Mouse (Mus musculus): Measurements from ENCODE around the gene Ripply3. TPM values are rescaled to one million over a fixed set of nuclear protein-coding genes. Genes with fewer than 3 reads are reported as not detected.

The Ripply3 gene
- polyA plus RNA-seq, 1 experiment from 2014 or later = 23.9 TPM

GRCm38 (mm10) chr16:94349588-94350286, 21.5 kb downstream of the Ripply3 start:
- no peaks in the 10 kb centered on the region for H3K4me1 ChIP-seq (ENCODE audit: insufficient read depth)
- H3K27ac ChIP-seq (ENCODE audit: low read depth) = no peak overlapping the region
- DNase-seq (no peak), ATAC-seq (ENCODE audit: insufficient read depth) (no peak)
- TF ChIP-seq CTCF (IDR thresholded peaks at IDR 0.05; ENCODE audit: low read depth) = no peak
- no peak overlapping the region for H3K4me2 ChIP-seq
- H3K9me3 ChIP-seq (ENCODE audit: low read depth, low read length) = no peaks in the 10 kb centered on the region
- WGBS = 62% methylated on average over 11 of the region's 11 CpGs
- no peak overlapping the region for H3K9ac ChIP-seq
- H3K4me3 ChIP-seq (ENCODE audit: low read depth, low read length) = no peak overlapping the region
- H3K36me3 ChIP-seq (ENCODE audit: insufficient read depth) = no peaks in the 10 kb centered on the region
- H3K27me3 ChIP-seq (ENCODE audit: insufficient read depth, low read length) = no peaks in the 10 kb centered on the region

DNA sequence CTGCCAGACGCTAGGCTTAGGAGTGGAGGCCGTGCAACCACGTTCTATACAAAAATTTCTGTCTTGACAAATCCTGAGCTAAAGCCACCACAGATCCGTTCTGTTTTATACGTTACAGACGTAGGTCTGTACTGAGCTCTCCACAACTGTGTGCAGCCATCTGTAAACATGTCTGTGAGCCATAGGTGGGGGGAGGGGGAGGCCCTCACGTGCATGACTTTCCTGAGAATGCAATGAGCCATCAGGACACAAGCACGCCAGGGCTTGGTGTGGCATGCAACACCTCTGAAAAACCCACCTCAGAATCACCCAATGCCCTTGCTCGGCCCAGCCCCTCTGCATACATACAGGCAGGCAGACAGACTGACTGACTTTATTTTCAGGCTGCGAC, 22.1 kb downstream of the Ripply3 start:
- ATAC-seq (ENCODE audit: insufficient read depth) = no peak
- WGBS = 55% methylated on average over 10 of the region's 10 CpGs

GRCm38 (mm10) chr16:94354450-94354849, 26.2 kb downstream of the Ripply3 start:
- peak; percentile 60 for DNase-seq
- no peak for TF ChIP-seq CTCF (IDR thresholded peaks at IDR 0.05; ENCODE audit: low read depth)
- Histone ChIP-seq H3K36me3 (ENCODE audit: insufficient read depth) (no peaks in the 10 kb centered on the region), H3K9me3 (ENCODE audit: low read depth, low read length) (no peaks in the 10 kb centered on the region), H3K4me1 (ENCODE audit: insufficient read depth) (no peaks in the 10 kb centered on the region), H3K4me3 (ENCODE audit: low read depth, low read length) (no peak overlapping the region), H3K9ac (no peak overlapping the region), H3K27me3 (ENCODE audit: insufficient read depth, low read length) (no peaks in the 10 kb centered on the region), H3K27ac (ENCODE audit: low read depth) (no peak overlapping the region), H3K4me2 (0 out of 2 replicates have a peak overlapping the region, but pooled peaks have one; percentile 20)
- ATAC-seq (ENCODE audit: insufficient read depth) = peak; percentile 77
- 18% methylated on average over 9 of the region's 9 CpGs for WGBS

More for the DNA sequence above, 22.1 kb downstream of the Ripply3 start:
- H3K4me1 ChIP-seq (ENCODE audit: insufficient read depth) = no peaks in the 10 kb centered on the region
- no peak overlapping the region for H3K4me3 ChIP-seq (ENCODE audit: low read depth, low read length)
- H3K27ac ChIP-seq (ENCODE audit: low read depth) = no peak overlapping the region
- H3K36me3 ChIP-seq (ENCODE audit: insufficient read depth) = no peaks in the 10 kb centered on the region
- H3K4me2 ChIP-seq = no peak overlapping the region
- no peak overlapping the region for H3K9ac ChIP-seq
- no peaks in the 10 kb centered on the region for H3K9me3 ChIP-seq (ENCODE audit: low read depth, low read length)
- TF ChIP-seq CTCF (IDR thresholded peaks at IDR 0.05; ENCODE audit: low read depth) = no peak
- no peak for DNase-seq
- no peaks in the 10 kb centered on the region for H3K27me3 ChIP-seq (ENCODE audit: insufficient read depth, low read length)

GRCm38 (mm10) chr16:94356046-94356445, 27.8 kb downstream of the Ripply3 start:
- no peaks in the 10 kb centered on the region for H3K27me3 ChIP-seq (ENCODE audit: insufficient read depth, low read length)
- no peaks in the 10 kb centered on the region for H3K9me3 ChIP-seq (ENCODE audit: low read depth, low read length)
- no peak overlapping the region for H3K27ac ChIP-seq (ENCODE audit: low read depth)
- no peaks in the 10 kb centered on the region for H3K4me1 ChIP-seq (ENCODE audit: insufficient read depth)
- no peaks in the 10 kb centered on the region for H3K36me3 ChIP-seq (ENCODE audit: insufficient read depth)
- ATAC-seq (ENCODE audit: insufficient read depth) (no peak), DNase-seq (no peak)
- no peak overlapping the region for H3K4me3 ChIP-seq (ENCODE audit: low read depth, low read length)
- TF ChIP-seq CTCF (IDR thresholded peaks at IDR 0.05; ENCODE audit: low read depth) = no peak
- WGBS = 22% methylated on average over 7 of the region's 7 CpGs
- H3K4me2 ChIP-seq = no peak overlapping the region
- no peak overlapping the region for H3K9ac ChIP-seq

- no peaks in the 10 kb centered on the region for H3K9me3 ChIP-seq (ENCODE audit: low read depth, low read length)
- no peak for DNase-seq
- ATAC-seq (ENCODE audit: insufficient read depth) = no peak
- H3K4me2 ChIP-seq = no peak overlapping the region
- no peaks in the 10 kb centered on the region for H3K36me3 ChIP-seq (ENCODE audit: insufficient read depth)
- no peak for TF ChIP-seq CTCF (IDR thresholded peaks at IDR 0.05; ENCODE audit: low read depth)
- 39% methylated on average over 11 of the region's 11 CpGs for WGBS
- H3K27ac ChIP-seq (ENCODE audit: low read depth) = no peak overlapping the region
- no peak overlapping the region for H3K4me3 ChIP-seq (ENCODE audit: low read depth, low read length)
- no peaks in the 10 kb centered on the region for H3K27me3 ChIP-seq (ENCODE audit: insufficient read depth, low read length)
- no peak overlapping the region for H3K9ac ChIP-seq
- H3K4me1 ChIP-seq (ENCODE audit: insufficient read depth) = no peaks in the 10 kb centered on the region
Measured at GRCm38 (mm10) chr16:94356776-94357494, 28.7 kb downstream of the Ripply3 start.

GRCm38 (mm10) chr16:94358091-94358490, 29.9 kb downstream of the Ripply3 start:
- no peak for DNase-seq
- Histone ChIP-seq H3K9me3 (ENCODE audit: low read depth, low read length) (no peaks in the 10 kb centered on the region), H3K27ac (ENCODE audit: low read depth) (no peak overlapping the region), H3K4me2 (no peak overlapping the region), H3K36me3 (ENCODE audit: insufficient read depth) (no peaks in the 10 kb centered on the region), H3K9ac (no peak overlapping the region), H3K4me3 (ENCODE audit: low read depth, low read length) (no peak overlapping the region), H3K27me3 (ENCODE audit: insufficient read depth, low read length) (no peaks in the 10 kb centered on the region), H3K4me1 (ENCODE audit: insufficient read depth) (0 out of 2 replicates have a peak, but pooled peaks cover 3% of the 10 kb centered on the region)
- TF ChIP-seq CTCF (IDR thresholded peaks at IDR 0.05; ENCODE audit: low read depth) = no peak
- WGBS = 82% methylated on average over 3 of the region's 3 CpGs
- ATAC-seq (ENCODE audit: insufficient read depth) = no peak

DNA sequence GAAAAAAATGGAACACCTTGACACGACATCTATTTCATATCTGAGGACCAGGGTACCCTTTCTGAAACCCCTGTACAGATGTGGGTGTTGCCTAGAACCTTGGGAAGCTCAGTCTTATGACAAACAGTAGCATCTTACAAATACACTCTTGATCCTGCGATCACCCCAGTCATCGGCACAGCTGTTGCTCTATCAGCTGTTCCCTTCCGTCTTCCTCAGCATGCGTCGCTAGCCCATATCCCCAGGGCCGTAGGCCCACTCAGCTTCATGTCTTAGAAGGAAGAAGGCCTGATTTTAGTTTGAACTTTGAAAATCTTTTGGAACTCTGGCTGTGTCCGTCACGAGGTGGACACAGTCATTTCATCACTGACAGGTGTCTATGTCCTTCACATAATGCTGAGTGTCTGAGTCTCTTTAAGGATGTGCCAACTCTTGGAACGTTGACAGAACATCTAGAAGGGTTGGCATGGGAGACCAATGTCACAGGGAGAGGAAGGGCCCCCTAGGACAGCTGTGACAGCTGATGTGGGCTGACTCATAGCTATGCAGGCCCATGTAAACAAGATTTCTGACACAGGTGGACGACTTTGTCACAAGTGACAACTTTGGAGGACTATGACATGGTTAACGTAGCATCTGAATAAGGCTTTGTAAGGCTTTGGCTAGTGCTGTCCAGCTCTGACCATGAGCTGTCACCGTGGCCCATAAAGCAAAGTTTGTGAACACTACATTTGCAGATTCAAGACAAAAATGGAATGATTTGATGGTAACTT, 32.5 kb downstream of the Ripply3 start:
- no peak overlapping the region for H3K27ac ChIP-seq (ENCODE audit: low read depth)
- 77% methylated on average over 13 of the region's 13 CpGs for WGBS
- ATAC-seq (ENCODE audit: insufficient read depth) (no peak), DNase-seq (no peak)
- H3K9ac ChIP-seq = no peak overlapping the region
- no peaks in the 10 kb centered on the region for H3K9me3 ChIP-seq (ENCODE audit: low read depth, low read length)
- 0 out of 2 replicates have a peak, but pooled peaks cover 3% of the 10 kb centered on the region for H3K4me1 ChIP-seq (ENCODE audit: insufficient read depth)
- H3K27me3 ChIP-seq (ENCODE audit: insufficient read depth, low read length) = no peaks in the 10 kb centered on the region
- 0 out of 2 replicates have a peak, but pooled peaks cover 9% of the 10 kb centered on the region for H3K36me3 ChIP-seq (ENCODE audit: insufficient read depth)
- H3K4me2 ChIP-seq = no peak overlapping the region
- TF ChIP-seq CTCF (IDR thresholded peaks at IDR 0.05; ENCODE audit: low read depth) = no peak
- no peak overlapping the region for H3K4me3 ChIP-seq (ENCODE audit: low read depth, low read length)
